Mouse (Mus musculus): Measurements from ENCODE around the gene Marveld1.

Marveld1 gene

DNA sequence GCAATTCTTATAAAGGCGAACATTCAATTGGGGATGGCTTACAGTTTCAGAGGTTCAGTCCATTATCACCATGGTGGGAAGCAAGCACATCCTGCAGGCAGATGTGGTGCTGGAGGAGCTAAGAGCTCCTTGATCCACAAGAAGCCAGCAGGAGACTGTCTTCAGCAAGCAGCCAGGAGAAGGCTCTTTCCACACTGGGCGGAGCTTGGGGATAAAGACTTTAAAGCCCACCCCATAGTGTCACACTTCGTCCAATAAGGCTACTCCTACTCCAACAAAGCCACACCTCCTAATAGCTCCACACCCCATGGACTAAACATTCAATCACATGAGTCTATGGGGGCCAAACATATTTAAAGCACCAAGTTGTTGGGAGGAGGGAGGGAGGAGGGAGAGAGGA is 5.2 kb upstream of the Marveld1 start:
- no peak for DNase-seq

DNA sequence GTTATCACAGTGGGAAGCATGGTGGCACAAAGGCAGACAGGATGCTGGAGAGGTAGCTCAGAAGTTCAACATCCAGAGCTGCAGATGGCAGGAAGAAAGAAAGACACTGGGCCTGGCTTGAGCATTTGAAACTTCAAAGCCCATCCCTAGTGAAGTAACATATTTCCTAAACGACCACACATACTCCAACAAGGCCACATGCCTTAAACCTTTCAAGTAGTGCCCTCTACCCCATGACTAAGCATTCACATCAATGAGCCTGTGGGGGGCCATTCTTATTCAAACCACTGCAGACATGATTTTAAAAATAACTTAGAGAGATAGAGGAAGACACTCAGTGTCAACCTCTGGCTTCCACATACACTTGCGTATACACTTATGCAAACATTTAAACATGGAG is 4.4 kb upstream of the Marveld1 start:
- no peak for DNase-seq

DNA sequence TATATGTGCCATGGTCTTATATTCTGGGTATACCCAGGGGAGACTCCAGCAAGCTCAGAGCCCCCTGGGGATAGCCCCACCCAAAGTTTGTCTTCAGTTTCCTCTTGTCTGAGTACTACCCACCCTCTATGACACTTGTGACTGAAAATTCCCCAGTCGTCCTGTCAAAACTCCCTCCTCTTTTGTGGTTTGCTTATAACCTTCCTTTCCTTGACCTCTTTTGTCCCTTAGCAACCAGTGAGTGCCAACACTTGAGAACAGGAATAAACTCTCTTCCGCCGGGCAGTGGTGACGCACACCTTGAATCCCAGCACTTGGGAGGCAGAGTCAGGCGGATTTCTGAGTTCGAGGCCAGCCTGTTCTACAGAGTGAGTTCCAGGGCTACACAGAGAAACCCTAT is 3.1 kb upstream of the Marveld1 start:
- DNase-seq, result peak; percentile 25

DNA sequence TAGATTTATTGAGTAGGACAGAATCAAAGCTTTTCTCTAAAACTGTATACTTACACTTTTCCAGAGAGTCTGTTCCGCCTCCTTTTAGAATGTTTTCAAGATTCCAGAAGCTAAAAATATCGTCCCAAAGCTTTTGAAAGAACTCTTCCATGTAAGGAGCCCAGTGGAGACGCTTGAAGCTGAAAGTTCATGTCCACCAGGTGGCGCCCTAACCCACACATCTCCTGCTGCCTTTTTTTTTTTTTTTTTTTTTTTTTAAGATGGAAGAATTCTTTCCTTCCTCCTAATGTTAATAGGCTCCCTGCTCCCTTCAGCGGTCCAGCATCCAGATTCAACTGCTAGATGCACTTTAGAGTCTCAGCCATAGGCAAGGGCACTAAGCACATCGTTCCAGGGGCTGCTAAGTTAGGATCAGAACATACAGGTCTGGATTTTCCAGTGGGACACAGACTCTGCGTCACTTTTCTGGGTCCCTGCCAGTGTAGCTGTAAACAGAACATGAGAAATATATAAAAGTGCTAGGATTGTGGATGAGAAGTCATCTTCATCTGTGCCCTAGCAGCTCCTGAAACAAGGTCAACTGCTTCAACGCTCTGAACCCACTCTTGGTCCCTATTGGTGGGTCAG is 2.5 kb upstream of the Marveld1 start:
- DNase-seq, result peak; percentile 83

DNA sequence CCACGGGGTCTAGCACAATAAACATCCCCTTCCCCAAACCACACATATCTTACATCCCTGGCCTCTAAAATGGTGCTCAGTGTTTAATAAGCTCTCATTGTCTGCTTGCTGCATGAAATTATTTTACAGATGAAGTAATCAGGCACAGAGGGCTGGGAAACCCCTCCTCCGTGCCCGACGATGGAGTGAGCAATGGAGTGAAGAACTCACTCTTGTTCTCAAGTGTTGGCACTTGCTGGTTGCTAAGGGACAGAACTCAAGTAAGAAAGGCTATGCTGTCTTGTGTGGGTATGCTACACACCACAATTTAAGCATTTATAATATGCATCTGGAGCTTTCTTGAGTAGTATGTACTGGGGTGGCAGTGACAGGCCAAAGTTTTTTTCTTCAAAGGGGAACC is 2.0 kb upstream of the Marveld1 start:
- peak; percentile 19 for DNase-seq

DNA sequence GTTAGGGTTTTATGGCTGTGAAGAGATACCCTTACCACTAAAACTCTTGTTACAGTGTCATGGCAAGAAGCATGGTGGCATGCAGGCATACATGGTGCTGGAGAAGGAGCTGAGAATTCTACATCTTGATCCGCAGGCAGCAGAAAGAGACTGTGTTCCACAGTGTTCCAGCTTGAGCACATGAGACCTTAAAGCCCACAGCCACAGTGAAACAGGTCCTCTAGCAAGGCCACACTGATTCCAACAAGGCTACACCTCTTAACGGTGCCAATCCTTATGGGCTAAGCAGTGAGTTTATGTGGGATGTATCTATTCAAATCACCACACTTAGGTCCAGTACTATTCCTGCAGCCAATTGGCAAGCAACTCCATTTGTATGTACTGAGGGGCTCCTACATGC is 1.5 kb upstream of the Marveld1 start:
- no peak for DNase-seq

DNA sequence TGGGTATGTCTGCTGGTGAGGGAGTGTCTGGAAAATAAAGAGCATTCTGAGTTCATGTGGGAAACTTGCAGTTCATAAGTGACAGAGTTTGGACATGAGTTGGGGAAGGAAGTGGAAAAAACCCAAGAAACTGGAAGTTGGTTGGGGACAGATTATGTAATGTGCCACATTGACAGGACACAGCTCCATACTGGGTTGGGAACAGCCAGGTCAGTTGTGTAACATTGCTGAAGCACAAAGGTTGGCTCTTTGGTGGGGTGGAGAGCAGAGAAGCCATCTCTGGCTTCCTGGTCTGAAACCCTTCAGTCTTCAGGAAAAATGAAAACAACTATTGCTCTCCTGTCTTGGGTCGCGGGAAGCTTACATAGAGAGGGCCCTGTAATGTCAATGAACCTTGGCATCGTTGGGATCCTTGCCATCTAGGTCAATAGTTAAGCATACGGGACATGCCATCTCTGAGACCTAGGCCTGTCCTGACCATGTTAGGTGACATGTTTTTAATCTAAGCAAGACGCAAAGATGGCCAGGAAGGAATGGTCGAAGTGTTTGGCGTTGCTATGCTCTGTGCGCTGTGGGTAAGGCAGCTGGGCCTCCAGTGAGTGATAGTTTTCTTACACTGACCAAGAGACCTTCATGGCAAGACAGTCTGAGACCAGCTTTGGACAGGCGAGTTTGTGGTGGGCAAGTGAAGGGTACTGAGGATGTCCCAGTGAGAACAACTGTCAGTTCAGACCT is 757 bp upstream of the Marveld1 start:
- peak; percentile 42 for DNase-seq

DNA sequence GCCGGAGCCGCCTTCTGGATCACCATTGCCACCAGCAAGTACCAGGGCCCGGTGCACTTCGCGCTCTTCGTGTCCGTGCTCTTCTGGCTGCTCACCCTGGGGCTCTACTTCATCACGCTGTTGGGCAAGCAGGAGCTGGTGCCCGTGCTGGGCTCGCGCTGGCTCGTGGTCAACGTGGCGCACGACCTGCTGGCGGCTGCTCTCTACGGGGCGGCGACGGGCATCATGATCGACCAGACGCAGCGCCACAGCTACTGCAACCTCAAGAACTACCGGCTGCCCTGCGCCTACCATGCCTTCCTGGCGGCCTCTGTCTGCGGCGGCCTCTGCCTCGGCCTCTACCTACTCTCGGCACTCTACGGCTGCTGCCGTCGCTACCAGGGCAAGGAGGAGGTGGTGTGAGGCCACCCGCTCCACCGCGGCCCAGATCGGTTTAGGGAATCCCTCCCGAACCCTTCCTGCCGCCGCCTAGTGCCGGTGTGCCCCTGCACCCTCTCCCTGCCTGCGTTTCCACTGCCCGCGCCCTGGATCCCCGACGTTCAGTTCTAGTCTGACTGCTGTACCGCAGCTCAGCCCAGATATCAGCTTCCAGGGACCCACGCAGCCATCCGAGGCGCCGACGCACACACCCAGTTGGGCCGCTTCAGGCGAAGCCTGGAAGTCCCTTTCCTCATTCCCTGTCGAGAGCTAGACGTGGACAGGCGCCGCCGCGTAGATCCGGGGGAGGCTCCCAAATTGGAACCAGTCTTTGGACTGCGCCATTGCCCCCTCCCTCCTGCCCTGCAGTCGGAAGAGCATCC is 769 bp downstream of the Marveld1 start:
- DNase-seq, result peak; percentile 75

DNA sequence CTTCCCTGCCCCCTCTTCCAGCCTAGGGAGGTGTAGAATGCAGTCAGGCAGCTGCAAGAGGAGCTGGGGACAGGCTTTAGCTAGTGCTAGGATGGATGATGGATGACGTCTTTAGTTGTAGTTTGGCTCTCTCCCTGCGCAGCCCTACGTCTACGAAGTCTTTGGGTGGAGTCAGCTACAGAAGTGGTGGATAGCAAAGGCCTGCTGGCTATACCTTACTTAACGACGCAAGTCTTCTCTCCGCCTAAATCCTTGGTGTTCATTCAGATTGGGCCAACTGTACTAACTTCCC is 1.3 kb downstream of the Marveld1 start:
- DNase-seq, result no peak

DNA sequence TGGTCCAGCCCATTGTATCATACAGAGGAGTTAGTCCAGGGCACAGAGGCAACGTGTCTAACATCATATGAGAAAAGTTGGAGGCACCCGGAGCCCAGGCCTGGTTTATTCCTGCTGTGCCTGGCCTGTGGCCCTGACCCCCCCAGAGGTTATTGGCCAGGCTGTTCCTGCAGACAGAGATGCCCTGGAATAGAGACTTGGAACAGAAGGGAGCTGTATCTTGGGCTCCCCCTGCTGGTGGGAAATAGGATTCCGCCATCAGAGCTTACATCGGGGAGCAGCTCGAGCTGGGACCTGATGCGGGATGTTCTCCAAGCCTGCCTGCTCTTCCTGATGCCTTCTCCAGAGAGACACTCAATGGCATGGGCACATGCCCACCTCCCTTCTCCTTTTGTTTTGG is 4.8 kb downstream of the Marveld1 start:
- peak; percentile 94 for DNase-seq

DNA sequence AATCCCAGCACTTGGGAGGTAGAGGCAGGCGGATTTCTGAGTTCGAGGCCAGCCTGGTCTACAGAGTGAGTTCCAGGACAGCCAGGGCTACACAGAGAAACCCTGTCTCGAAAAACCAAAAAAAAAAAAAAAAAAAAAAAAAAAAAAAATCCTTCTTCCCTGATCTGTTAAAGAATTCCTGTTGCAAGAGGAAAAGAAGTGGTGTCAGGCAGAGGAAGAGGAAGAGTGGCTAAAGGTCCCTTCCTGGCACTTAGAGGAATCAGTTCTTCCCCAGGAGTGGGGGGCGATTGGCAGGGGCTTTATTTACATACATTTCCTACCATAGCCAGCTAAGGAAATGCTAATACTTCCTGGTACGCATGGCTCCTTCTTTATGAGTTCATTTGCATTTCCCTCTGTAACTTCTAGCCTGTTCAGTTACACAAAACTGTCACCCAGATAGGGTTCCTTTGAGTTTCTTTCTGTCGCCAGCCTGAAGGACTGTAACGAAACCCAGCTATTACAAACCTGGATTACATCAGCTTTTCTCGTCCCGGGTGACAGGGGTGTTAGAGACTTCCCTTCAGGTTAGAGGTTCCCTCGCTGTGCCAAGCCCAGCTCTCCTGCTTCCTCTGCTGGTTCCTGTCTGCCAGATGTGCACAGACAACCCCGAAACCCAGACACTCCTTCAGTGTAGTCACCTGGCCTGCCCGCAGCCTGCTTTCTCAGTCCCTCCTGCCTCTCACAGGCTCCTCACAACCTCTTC is 10.5 kb downstream of the Marveld1 start:
- DNase-seq, result no peak

DNA sequence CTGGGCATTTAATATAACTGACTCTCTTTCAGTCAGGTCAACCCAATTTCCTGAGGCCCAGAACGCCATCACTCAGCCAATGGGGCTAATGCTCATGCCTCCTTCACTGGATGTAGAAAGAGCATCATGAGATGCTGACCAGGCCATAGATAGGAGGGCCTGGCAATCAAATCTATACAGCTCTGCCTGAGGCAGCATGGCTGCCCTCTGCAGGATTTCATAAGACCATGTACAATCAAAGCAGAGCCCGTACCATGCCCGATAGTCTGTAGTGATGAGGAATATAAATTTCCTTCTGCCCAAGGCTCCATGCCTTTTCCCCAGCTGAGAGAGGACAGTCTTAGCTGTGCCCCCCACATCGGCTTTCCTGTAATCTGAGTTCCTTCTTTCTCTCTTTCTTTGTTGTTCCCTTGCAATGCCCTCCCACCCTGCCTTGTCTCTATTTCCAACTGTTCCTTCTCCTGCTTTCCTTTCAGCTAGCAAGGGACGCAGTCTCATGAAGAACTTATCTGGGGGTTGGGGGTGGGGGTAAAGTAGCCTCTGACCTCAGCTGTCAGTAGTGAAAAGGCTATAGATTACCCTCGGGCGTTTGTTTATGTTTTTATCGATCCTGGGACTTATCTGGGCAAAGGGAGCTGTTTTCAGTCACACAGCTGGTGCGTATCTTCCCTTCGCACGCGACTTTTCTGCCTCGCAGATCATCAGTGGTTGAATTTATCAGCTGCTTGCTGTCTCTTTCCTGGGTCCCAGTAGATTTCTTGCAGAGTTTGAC is 11.2 kb downstream of the Marveld1 start:
- DNase-seq, result no peak

DNA sequence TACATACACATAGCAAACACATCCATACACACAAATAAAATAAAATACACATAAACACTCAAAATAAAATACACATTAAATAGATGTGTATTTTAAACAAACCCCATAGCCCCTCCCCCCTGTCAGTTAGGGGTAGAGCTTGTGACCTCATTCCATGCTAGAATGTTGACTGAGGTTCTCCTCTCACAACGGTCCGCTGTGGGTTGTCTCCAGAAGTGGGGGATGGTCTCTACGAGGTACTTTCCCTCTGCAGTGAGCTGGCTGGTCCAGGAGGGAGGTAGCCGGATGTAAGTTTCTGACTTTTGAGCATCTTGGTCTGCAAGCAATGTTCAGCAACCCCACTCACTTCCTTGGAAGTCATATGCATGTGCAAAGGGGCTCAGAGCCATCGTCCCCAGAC is 16.6 kb downstream of the Marveld1 start, which contains the start of gene Zfyve27:
Gene Zfyve27, plus strand, starts transcription at position 188 of the 400 bp plus-strand sequence.
- DNase-seq, result no peak

DNA sequence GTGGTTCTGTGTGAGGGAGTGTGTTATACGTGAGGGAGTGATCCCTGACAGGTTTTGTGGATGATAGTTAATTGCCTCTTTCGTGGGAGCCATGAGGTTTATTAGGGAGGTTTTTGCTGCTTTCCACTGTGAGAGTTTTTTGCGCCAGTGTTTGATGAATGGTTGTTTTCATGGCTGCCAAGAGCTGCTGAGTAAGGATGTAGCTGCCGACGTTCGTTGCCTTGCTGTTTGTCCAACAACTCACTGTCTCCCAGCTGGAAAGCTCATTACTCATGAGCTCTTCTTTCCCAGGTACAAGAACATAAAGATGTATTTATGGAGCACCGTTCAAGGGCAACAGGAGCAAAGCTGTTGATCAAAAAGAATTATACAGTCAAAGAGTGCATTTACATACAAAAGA is 17.0 kb downstream of the Marveld1 start:
- no peak for DNase-seq

DNA sequence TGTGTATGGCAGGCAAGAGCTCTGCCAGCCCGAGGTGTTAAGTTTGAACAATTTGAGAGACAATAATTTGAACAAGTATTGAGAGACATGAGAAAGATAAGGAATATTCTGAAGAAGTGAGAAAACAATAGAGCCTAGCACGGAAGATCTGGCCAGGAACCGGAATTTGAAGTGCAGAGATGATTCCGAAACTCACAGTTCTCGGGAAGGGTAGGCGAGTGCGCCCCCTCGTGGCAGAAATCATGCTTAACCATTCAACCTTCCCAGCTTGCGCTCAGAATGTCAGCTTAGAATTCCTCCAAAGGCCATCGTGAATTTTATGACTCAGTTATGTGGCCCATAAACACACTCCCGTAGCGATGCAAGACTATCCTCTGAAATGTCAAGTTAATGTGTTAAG is 18.9 kb downstream of the Marveld1 start:
- DNase-seq, result peak; percentile 90

DNA sequence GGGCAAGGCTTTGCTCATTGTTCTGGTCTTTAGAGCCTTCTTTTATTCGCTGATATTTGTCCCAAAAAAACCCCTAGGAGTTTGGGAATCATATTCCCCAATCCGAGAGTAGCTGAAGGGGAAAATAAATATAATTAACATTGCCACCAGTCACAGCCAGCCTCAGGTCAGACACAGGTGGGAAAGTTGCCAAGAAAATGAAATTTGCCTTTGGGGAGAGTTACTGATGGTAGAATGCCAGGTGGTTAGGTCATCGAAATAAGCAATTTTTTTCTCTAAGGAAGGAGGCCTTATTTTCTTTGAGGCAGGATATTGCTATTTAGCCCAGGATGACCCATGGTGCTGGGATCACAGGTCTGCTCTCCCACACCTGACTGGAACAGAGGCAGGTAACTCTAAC is 19.6 kb downstream of the Marveld1 start:
- no peak for DNase-seq

DNA sequence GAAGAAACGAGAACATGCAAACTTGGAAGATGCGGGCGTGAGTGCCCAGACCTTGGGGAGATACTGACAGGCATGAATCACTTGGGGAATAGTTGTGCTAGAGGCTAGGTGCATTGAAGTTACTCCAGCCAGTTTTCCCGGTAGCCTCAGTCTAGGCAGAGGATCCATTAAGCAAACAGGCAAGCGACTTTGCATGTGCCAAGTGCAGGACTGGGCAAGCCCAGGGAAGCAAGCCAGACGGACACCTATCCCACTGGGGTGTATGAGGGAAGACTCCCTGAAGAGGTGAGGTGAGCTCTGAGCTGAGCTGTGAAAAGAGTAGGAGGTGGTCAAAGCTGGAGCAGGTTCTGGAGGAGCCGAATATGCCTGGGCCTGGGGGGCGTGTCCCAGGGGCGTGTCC is 20.3 kb downstream of the Marveld1 start:
- no peak for DNase-seq

DNA sequence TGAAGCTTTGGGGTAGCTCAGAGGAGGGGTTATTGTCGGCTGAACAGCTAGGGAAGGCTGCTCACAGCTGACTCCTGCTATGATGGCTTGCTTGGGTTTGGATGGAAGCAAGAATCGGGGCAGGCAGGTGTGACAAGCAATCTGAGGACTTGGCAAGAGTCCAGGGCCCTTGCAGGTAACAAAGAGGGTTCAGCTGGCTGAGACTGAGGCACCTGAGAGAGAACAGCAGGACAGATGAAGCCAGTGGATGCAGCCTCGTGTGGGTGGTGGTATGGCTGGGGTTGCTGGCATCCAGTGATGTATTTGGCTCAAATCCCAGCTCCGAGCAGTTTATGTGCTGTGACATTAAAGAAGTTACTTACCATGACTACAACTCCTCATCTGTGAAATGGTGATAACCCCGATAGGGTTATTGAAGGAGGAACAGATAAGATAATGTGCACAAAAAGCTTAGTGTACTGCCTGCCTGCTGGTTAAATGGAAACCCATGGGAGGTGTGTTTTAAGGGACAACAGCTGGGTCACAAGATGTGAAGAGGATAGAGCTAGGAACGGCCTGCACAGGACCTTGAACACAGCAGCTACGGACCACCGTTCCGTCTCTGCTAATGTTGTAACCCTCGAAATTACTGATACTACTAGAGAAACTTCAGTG is 22.2 kb downstream of the Marveld1 start:
- peak; percentile 68 for DNase-seq

DNA sequence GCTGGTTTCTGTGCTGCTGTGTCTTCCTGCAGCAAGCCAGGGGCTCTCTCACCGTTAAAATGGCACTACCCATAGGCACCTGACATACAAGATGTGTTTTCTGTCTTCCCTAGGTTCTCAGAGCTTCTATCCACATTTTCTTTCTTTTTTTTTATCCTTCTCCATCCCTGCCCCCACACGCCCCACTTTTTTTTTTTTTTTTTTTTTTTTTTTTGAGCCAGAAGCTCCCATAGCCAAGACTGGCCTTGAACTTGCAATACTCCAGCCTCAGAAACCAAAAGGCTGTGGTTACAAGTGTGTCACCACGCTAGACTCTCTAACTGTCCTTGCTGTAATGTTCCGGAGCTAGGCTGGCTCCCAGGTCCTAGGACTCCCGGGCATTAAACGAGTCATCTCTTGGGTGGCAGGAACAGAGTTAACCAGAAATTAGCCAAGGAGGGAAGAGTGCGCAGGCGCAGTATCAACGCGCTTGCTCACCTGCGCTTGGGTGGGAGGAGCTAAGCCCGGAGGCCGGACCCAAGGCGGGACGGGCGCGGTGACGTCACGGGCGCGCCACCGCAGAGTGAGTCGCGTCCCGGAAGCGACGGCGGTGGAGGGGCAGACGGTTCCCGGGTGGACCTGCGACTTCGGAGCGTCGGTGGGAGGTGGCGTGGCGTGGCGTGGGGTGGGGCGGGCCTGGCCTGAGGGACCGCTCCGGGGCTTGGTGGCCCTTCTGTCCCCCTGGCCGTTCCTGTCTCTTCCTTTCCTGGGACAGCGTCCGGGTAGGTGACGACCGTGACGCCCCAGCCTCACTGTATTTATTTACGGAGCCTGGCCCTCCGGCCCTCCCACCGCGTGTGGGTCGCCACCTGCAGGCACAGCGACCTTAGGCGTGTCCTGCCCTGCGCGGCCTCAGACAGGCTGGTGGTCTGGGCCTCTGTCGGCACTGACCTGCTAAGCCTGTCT is 23.1 kb downstream of the Marveld1 start:
- DNase-seq, result peak; percentile 96

DNA sequence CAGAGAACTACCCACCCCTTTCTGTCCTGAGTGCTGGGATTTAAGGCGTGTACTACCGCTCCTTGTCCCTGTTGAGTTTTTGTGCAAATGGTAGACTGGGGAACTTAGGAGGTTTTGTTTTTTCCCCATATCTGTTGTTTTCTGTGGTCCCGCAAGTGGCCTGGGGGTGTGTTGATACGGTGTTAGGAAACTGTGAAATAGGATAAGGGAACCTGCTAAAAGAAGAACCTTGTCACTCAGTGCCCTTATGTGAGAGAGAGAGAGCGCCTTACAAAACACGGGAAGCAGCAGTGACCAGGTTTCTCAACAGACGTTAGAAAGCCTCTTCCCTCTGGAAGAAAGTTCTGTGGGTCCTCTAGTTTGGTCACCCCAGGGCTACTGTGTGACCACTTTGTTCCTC is 29.6 kb downstream of the Marveld1 start:
- no peak for DNase-seq

DNA sequence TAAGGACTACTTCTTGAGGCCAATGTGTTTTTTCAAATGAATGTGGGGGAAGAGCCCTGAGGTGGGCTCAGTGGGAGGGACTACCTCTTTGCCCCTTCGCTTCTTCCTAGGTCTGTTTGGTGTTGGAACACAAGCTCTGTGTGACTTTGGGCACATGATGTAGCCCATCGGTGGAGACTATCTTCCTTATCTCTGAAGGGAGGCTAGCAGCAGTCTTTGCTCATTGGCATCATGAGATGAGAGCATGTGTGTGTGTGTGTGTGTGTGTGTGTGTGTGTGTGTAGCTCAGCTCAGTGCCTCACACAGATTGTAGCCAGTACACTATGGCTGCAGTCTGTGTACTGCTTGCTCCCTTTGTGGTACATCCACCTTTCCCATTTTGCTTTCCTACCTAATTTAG is 30.3 kb downstream of the Marveld1 start:
- no peak for DNase-seq
